Mouse (Mus musculus) erythroblast, embryonic 14.5 days (primary cell): Measurements from ENCODE around the gene Zfp30.

Experiments used
- GATA1 ChIP-seq: IDR thresholded peaks from 2 replicates; pipeline ENCODE4 v1.6.1; 2012; ENCODE audit warnings: low read length, inconsistent platforms, mixed read lengths
- TAL1 ChIP-seq: IDR thresholded peaks from 3 replicates; pipeline ENCODE4 v1.6.1; 2012; ENCODE audit warnings: low read length, inconsistent platforms, mixed read lengths

GRCm38 (mm10) chr7:29773503-29773902 is 10.3 kb upstream of the Zfp30 start:
- TF ChIP-seq GATA1 (no peak), TAL1 (no peak)
